8 mouse cellular contexts compared by ENCODE assay signal in the genomic region with DNA sequence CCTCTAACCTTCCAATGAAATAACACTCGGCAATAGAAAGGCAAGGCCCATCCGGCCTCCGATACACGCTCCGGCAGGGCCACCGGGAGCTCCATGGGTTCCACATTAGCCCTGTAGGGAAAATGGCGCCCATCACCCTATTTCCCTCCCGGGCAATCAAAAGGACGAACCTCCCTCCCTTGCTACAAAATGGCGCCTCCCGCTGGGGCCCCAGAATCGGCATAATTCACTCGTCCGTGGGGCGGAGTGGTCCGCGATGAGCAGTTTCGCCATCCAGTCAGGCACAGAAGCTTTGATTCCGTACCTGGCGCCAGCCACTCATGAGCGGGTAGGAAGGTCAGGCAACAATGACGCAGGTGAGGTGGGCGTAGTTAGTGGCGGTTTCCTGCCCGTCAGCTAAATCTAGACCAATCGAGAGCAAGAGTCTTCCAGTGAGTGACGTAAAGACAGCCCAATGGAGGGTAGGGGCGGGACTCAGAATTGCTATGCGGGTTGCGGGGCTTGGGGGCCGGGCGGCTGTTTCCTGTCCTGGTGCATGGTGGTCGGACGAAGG. TPM values are rescaled to one million over a fixed set of nuclear protein-coding genes. Genes with fewer than 3 reads are reported as not detected.
DNase-seq lines count a peak whose midpoint lies in the region; ATAC-seq lines count a peak whose summit lies in the region.

A gene (plus strand): TSS at position 19 of the 553 bp plus-strand sequence.

- WGBS in hindbrain, embryonic 14.5 days: 0% methylated on average over 34 of the region's 34 CpGs

- H3K4me2 ChIP-seq in hindbrain, embryonic 14.5 days (replicated peaks): peak within 1 kb of the TSS; percentile 72

- peak; percentile 99 for ATAC-seq in hindbrain, embryonic 14.5 days (ENCODE audit: low FRiP score)

- H3K36me3 ChIP-seq in hindbrain, embryonic 14.5 days (replicated peaks; ENCODE audit: control insufficient read depth, insufficient read depth): peaks cover 7% of the 10 kb centered on the region; the same call in 1 of the 2 replicates

- H3K4me1 ChIP-seq in hindbrain, embryonic 14.5 days (replicated peaks; ENCODE audit: control insufficient read depth, insufficient read depth, low read length): peaks cover 18% of the 10 kb centered on the region

- peak within 1 kb of the TSS; percentile 99 for H3K9ac ChIP-seq in hindbrain, embryonic 14.5 days

- no peaks in the 10 kb centered on the region for H3K9me3 ChIP-seq in hindbrain, embryonic 14.5 days (ENCODE audit: control insufficient read depth, low read length)

- peak within 1 kb of the TSS; percentile 100 for H3K27ac ChIP-seq in hindbrain, embryonic 14.5 days

- DNase-seq in R1 (ENCODE audit: low read depth, low spot score): peak; percentile 100
- peak; percentile 100 for DNase-seq in cerebellum, postnatal 25 days
- peak; percentile 100 for DNase-seq in frontal cortex, postnatal 25 days (ENCODE audit: low spot score in 2 of 2)
- DNase-seq in hindbrain, embryonic 14.5 days (ENCODE audit: low spot score): peak; percentile 100
- peak; percentile 100 for DNase-seq in layer of hippocampus, postnatal 36 days
- DNase-seq in lung, postnatal 36 days: peak; percentile 100
- DNase-seq in retina, postnatal 1 day: peak; percentile 100
- peak; percentile 100 for DNase-seq in urinary bladder, adult 18-20 months (ENCODE audit: low spot score in 2 of 2)

- H3K27me3 ChIP-seq in hindbrain, embryonic 14.5 days (ENCODE audit: control insufficient read depth, insufficient read depth, low read length): no peaks in the 10 kb centered on the region

- peak within 1 kb of the TSS; percentile 81 for H3K4me3 ChIP-seq in hindbrain, embryonic 14.5 days (replicated peaks; ENCODE audit: low read length)

RNA-seq across cellular contexts. Expression of the gene that starts here (rescaled TPM):
- polyA plus RNA-seq in hindbrain, embryonic 14.5 days (2014; fragmentation: Nextera tagmentation; extraction: Ambion mirVana): 14.7 and 17.0 TPM in 2 replicates
- total RNA-seq in layer of hippocampus, postnatal 36 days (2021): 10 to 100 TPM; 11.5 to 13.7 TPM

Comparison
In these comparisons a context has a peak if more than half of its experiments do, and no peak if none do; other contexts are left out.
1. Peak in every context shown above with its lines: DNase-seq, ATAC-seq, H3K4me3 ChIP-seq and H3K27ac ChIP-seq.